ENCODE assay signal across 23 mouse cellular contexts in genomic region chr14:80916031-80916430, GRCm38 (mm10).
DNase-seq lines count a peak whose midpoint lies in the region; ATAC-seq and TF ChIP-seq lines count a peak whose summit lies in the region.
"Had no signal": no experiment of that assay in that cellular context is flagged by ENCODE, and none has a peak within 500 bp of the region (broad histone marks: within the 10 kb centered on the region; RNA-seq: fewer than 3 reads in every experiment).

No protein-coding gene starts in this region.

- H3K9ac ChIP-seq in lung, postnatal 0 days (replicated peaks; ENCODE audit: low read depth) = no peak overlapping the region
- H3K9ac ChIP-seq: embryonic facial prominence, embryonic 15.5 days; forebrain, embryonic 15.5 days; heart, embryonic 15.5 days; hindbrain, embryonic 13.5 days had no signal

- peak; percentile 39 for TF ChIP-seq EP300 in lung, postnatal 0 days (IDR thresholded peaks at IDR 0.05)

- no peak overlapping the region for H3K4me2 ChIP-seq in lung, postnatal 0 days (replicated peaks; ENCODE audit: low read depth, low read length)
- H3K4me2 ChIP-seq: embryonic facial prominence, embryonic 15.5 days; forebrain, embryonic 15.5 days; heart, embryonic 11.5 days; heart, embryonic 15.5 days; hindbrain, embryonic 13.5 days had no signal

- H3K4me1 ChIP-seq in lung, postnatal 0 days (ENCODE audit: insufficient read depth, low read depth, low read length) = no peaks in the 10 kb centered on the region
- H3K4me1 ChIP-seq: embryonic facial prominence, embryonic 15.5 days; forebrain, embryonic 10.5 days; forebrain, embryonic 15.5 days; heart, embryonic 15.5 days; hindbrain, embryonic 13.5 days had no signal

- peak; percentile 77 for ATAC-seq in lung, postnatal 0 days
- ATAC-seq: CD4-positive, CD25-positive, alpha-beta regulatory T cell, adult 4 months; forebrain, embryonic 15.5 days had no signal

- WGBS in lung, postnatal 0 days = 54% methylated on average over 3 of the region's 3 CpGs

- H3K9me3 ChIP-seq in lung, postnatal 0 days (ENCODE audit: low read length) = no peaks in the 10 kb centered on the region
- H3K9me3 ChIP-seq: embryonic facial prominence, embryonic 15.5 days; forebrain, embryonic 10.5 days; forebrain, embryonic 15.5 days; heart, embryonic 15.5 days; hindbrain, embryonic 13.5 days had no signal

- no peak overlapping the region for H3K4me3 ChIP-seq in lung, postnatal 0 days (ENCODE audit: low read depth, low read length)
- H3K4me3 ChIP-seq: embryonic facial prominence, embryonic 15.5 days; erythroblast, embryonic 14.5 days; forebrain, embryonic 10.5 days; forebrain, embryonic 15.5 days; heart, embryonic 15.5 days; hindbrain, embryonic 13.5 days had no signal

- TF ChIP-seq CTCF in lung, postnatal 0 days (IDR thresholded peaks at IDR 0.05) = no peak

- DNase-seq in adrenal gland, adult 2 months = peak; percentile 1
- DNase-seq in adrenal gland, postnatal 25 days = no peak
- peak; percentile 20 for DNase-seq in urinary bladder, postnatal 14 days (ENCODE audit: low spot score)
- no peak for DNase-seq in urinary bladder, adult 2 months (ENCODE audit: low spot score)
- DNase-seq in lung, postnatal 0 days (ENCODE audit: low spot score) = peak; percentile 65
- peak; percentile 22 for DNase-seq in lung, postnatal 36 days
- no peak for DNase-seq in ovary, postnatal 36 days (ENCODE audit: low spot score)
- no peak for DNase-seq in right cerebral cortex, postnatal 14 days
- DNase-seq: adrenal gland, postnatal 14 days; B cell, adult 2 months; cerebellum, adult 2 months; cerebellum, postnatal 10 days; embryo, embryonic 11 days; heart, postnatal 14 days had no signal

- H3K27ac ChIP-seq in lung, postnatal 0 days (ENCODE audit: low read length) = no peak overlapping the region
- H3K27ac ChIP-seq: embryonic facial prominence, embryonic 15.5 days; forebrain, embryonic 10.5 days; forebrain, embryonic 15.5 days; heart, embryonic 15.5 days; hindbrain, embryonic 13.5 days had no signal

- no peaks in the 10 kb centered on the region for H3K27me3 ChIP-seq in lung, postnatal 0 days (replicated peaks; ENCODE audit: insufficient read depth, low read length)
- H3K27me3 ChIP-seq: embryonic facial prominence, embryonic 15.5 days; forebrain, embryonic 15.5 days; heart, embryonic 15.5 days; hindbrain, embryonic 13.5 days had no signal

- no peaks in the 10 kb centered on the region for H3K36me3 ChIP-seq in lung, postnatal 0 days (ENCODE audit: insufficient read depth, low read length)
- H3K36me3 ChIP-seq: embryonic facial prominence, embryonic 15.5 days; forebrain, embryonic 10.5 days; forebrain, embryonic 15.5 days; G1E; heart, embryonic 15.5 days; hindbrain, embryonic 13.5 days had no signal

Comparison
In these comparisons a context has a peak if more than half of its experiments do, and no peak if none do; other contexts are left out.
1. DNase-seq: peak in adrenal gland, adult 2 months (single experiment), urinary bladder, postnatal 14 days (single experiment), lung, postnatal 0 days (single experiment) and lung, postnatal 36 days (single experiment); none in adrenal gland, postnatal 25 days (single experiment), urinary bladder, adult 2 months (single experiment), ovary, postnatal 36 days (single experiment) and right cerebral cortex, postnatal 14 days (single experiment).